In genomic region chr10:99556353-99557036, GRCm38 (mm10) we compare ENCODE assay signal across 11 mouse cellular contexts.
DNase-seq lines count a peak whose midpoint lies in the region; ATAC-seq and TF ChIP-seq lines count a peak whose summit lies in the region.
"Had no signal": no experiment of that assay in that cellular context is flagged by ENCODE, and none has a peak within 500 bp of the region (broad histone marks: within the 10 kb centered on the region; RNA-seq: fewer than 3 reads in every experiment).

No protein-coding gene starts in this region.

- H3K9me3 ChIP-seq in intestine, embryonic 16.5 days (ENCODE audit: control insufficient read depth, low read length) = no peaks in the 10 kb centered on the region
- no peaks in the 10 kb centered on the region for H3K9me3 ChIP-seq in intestine, embryonic 15.5 days
- H3K9me3 ChIP-seq in embryonic facial prominence, embryonic 10.5 days = no peaks in the 10 kb centered on the region; the same call in 1 of the 2 replicates
- H3K9me3 ChIP-seq in limb, embryonic 13.5 days = no peaks in the 10 kb centered on the region
- H3K9me3 ChIP-seq: midbrain, embryonic 13.5 days had no signal

- H3K4me3 ChIP-seq in intestine, embryonic 16.5 days (ENCODE audit: low read length) = no peak overlapping the region
- no peak overlapping the region for H3K4me3 ChIP-seq in intestine, embryonic 15.5 days (replicated peaks)
- no peak overlapping the region for H3K4me3 ChIP-seq in embryonic facial prominence, embryonic 10.5 days
- H3K4me3 ChIP-seq in limb, embryonic 13.5 days = no peak overlapping the region
- no peak overlapping the region for H3K4me3 ChIP-seq in cerebellum, adult 2 months (replicated peaks; ENCODE audit: insufficient read depth, low read depth, low read length)
- H3K4me3 ChIP-seq: midbrain, embryonic 13.5 days had no signal

- no peaks in the 10 kb centered on the region for H3K36me3 ChIP-seq in intestine, embryonic 16.5 days (ENCODE audit: control insufficient read depth, insufficient read depth, low read length)
- H3K36me3 ChIP-seq in intestine, embryonic 15.5 days = no peaks in the 10 kb centered on the region
- no peaks in the 10 kb centered on the region for H3K36me3 ChIP-seq in embryonic facial prominence, embryonic 10.5 days (replicated peaks)
- H3K36me3 ChIP-seq in limb, embryonic 13.5 days = no peaks in the 10 kb centered on the region
- H3K36me3 ChIP-seq: midbrain, embryonic 13.5 days had no signal

- H3K4me2 ChIP-seq in intestine, embryonic 16.5 days (ENCODE audit: low read depth, low read length) = peak overlapping the region; percentile 7; the same call in 1 of the 2 replicates
- no peak overlapping the region for H3K4me2 ChIP-seq in intestine, embryonic 15.5 days (replicated peaks)
- 0 out of 2 replicates have a peak overlapping the region, but pooled peaks have one; percentile 12 for H3K4me2 ChIP-seq in limb, embryonic 13.5 days (replicated peaks)
- H3K4me2 ChIP-seq: midbrain, embryonic 13.5 days had no signal

- peak; percentile 34 for DNase-seq in adrenal gland, postnatal 10 days
- peak; percentile 72 for DNase-seq in embryonic facial prominence, embryonic 10.5 days (ENCODE audit: low spot score)
- DNase-seq in cerebellum, adult 2 months = no peak
- DNase-seq in urinary bladder, postnatal 36 days (ENCODE audit: low spot score in 2 of 2) = no peak
- DNase-seq in left cerebral cortex, adult 11 months (ENCODE audit: low spot score) = no peak
- DNase-seq: cerebellum, postnatal 25 days; thymus, postnatal 14 days had no signal

- H3K27me3 ChIP-seq in intestine, embryonic 16.5 days (replicated peaks; ENCODE audit: control insufficient read depth, insufficient read depth, low read length) = no peaks in the 10 kb centered on the region
- no peaks in the 10 kb centered on the region for H3K27me3 ChIP-seq in intestine, embryonic 15.5 days (replicated peaks)
- no peaks in the 10 kb centered on the region for H3K27me3 ChIP-seq in embryonic facial prominence, embryonic 10.5 days (replicated peaks; ENCODE audit: low read depth, poor library complexity, severe bottlenecking)
- no peaks in the 10 kb centered on the region for H3K27me3 ChIP-seq in limb, embryonic 13.5 days
- no peaks in the 10 kb centered on the region; the same call in 1 of the 2 replicates for H3K27me3 ChIP-seq in cerebellum, adult 2 months (ENCODE audit: control insufficient read depth, insufficient read depth, low read length)
- H3K27me3 ChIP-seq: midbrain, embryonic 13.5 days had no signal

- no peak for TF ChIP-seq POLR2A in cerebellum, adult 2 months (IDR thresholded peaks at IDR 0.05; ENCODE audit: borderline replicate concordance, insufficient read depth, low read length)

- H3K9ac ChIP-seq in intestine, embryonic 16.5 days (ENCODE audit: low read depth, low read length) = no peak overlapping the region
- no peak overlapping the region for H3K9ac ChIP-seq in intestine, embryonic 15.5 days
- H3K9ac ChIP-seq in limb, embryonic 13.5 days = no peak overlapping the region
- H3K9ac ChIP-seq: midbrain, embryonic 13.5 days had no signal

- no peak for ATAC-seq in intestine, embryonic 16.5 days
- ATAC-seq in intestine, embryonic 15.5 days = no peak
- ATAC-seq in limb, embryonic 13.5 days (ENCODE audit: low FRiP score, low read depth) = peak; percentile 72
- ATAC-seq: midbrain, embryonic 13.5 days had no signal

- H3K27ac ChIP-seq in intestine, embryonic 16.5 days (ENCODE audit: low read length) = no peak overlapping the region
- no peak overlapping the region for H3K27ac ChIP-seq in intestine, embryonic 15.5 days
- H3K27ac ChIP-seq in embryonic facial prominence, embryonic 10.5 days (replicated peaks) = peak overlapping the region; percentile 70
- no peak overlapping the region for H3K27ac ChIP-seq in limb, embryonic 13.5 days
- no peak overlapping the region for H3K27ac ChIP-seq in cerebellum, adult 2 months (ENCODE audit: insufficient read depth, low read length)
- H3K27ac ChIP-seq: midbrain, embryonic 13.5 days had no signal

- WGBS in intestine, embryonic 16.5 days = 48% methylated on average over 11 of the region's 11 CpGs
- 53% methylated on average over 11 of the region's 11 CpGs for WGBS in intestine, embryonic 15.5 days
- WGBS in embryonic facial prominence, embryonic 10.5 days = 40% methylated on average over 11 of the region's 11 CpGs
- WGBS in limb, embryonic 13.5 days = 32% methylated on average over 11 of the region's 11 CpGs
- 87% methylated on average over 11 of the region's 11 CpGs for WGBS in cerebellum, adult 2 months

- 0 out of 2 replicates have a peak, but pooled peaks cover 3% of the 10 kb centered on the region for H3K4me1 ChIP-seq in intestine, embryonic 16.5 days (ENCODE audit: control insufficient read depth, insufficient read depth, low read length)
- H3K4me1 ChIP-seq in intestine, embryonic 15.5 days (replicated peaks) = no peaks in the 10 kb centered on the region
- H3K4me1 ChIP-seq in embryonic facial prominence, embryonic 10.5 days = peaks cover 37% of the 10 kb centered on the region
- peaks cover 11% of the 10 kb centered on the region for H3K4me1 ChIP-seq in limb, embryonic 13.5 days
- H3K4me1 ChIP-seq in cerebellum, adult 2 months (ENCODE audit: control insufficient read depth, insufficient read depth, low read length) = no peaks in the 10 kb centered on the region
- H3K4me1 ChIP-seq: midbrain, embryonic 13.5 days had no signal

- no peak for TF ChIP-seq CTCF in cerebellum, adult 2 months (IDR thresholded peaks at IDR 0.05; ENCODE audit: borderline replicate concordance, insufficient read depth, low read depth, low read length)

Comparison
In these comparisons a context has a peak if more than half of its experiments do, and no peak if none do; other contexts are left out.
1. DNase-seq: peak in adrenal gland, postnatal 10 days (single experiment) and embryonic facial prominence, embryonic 10.5 days (single experiment); none in cerebellum, adult 2 months (0 of 2), urinary bladder, postnatal 36 days (0 of 2) and left cerebral cortex, adult 11 months (single experiment).